Mouse (Mus musculus) stomach, embryonic 16.5 days (tissue): ENCODE data around the gene Met. TPM values are rescaled to one million over a fixed set of nuclear protein-coding genes. Genes with fewer than 3 reads are reported as not detected.

Experiments
- ATAC-seq: fragments of 200-750 bp; cut with Nextera tagmentation; 2 replicates; pipeline ENCODE4 v1.8.0; 2017; ENCODE audit warnings: moderate number of reproducible peaks, moderate TSS enrichment; ENCODE audit not compliant: insufficient read depth, low FRiP score
- H3K27ac ChIP-seq: fragments of 300-500 bp; sonication (generic); 2 replicates; pipeline ENCODE4 v1.5.1; 2014; ENCODE audit warnings: low read length
- H3K27me3 ChIP-seq: fragments of 300-500 bp; sonication (generic); 2 replicates; pipeline ENCODE4 v1.6.1; 2014; ENCODE audit warnings: low read length, control low read depth, mixed read lengths; ENCODE audit not compliant: control insufficient read depth, insufficient read depth
- H3K36me3 ChIP-seq: fragments of 300-500 bp; sonication (generic); 2 replicates; pipeline ENCODE4 v1.6.1; 2014; ENCODE audit warnings: low read length; ENCODE audit not compliant: control insufficient read depth, insufficient read depth
- H3K4me1 ChIP-seq: fragments of 300-500 bp; sonication (generic); 2 replicates; pipeline ENCODE4 v1.6.1; 2014; ENCODE audit warnings: low read length, control low read depth, mixed read lengths; ENCODE audit not compliant: control insufficient read depth, insufficient read depth
- H3K4me2 ChIP-seq: fragments of 300-500 bp; sonication (generic); 2 replicates; pipeline ENCODE4 v1.6.1; 2014; ENCODE audit warnings: low read depth, low read length, mixed read lengths
- H3K4me3 ChIP-seq: fragments of 300-500 bp; sonication (generic); replicated peaks from 2 replicates; pipeline ENCODE4 v1.5.1; 2014; ENCODE audit warnings: mild to moderate bottlenecking, low read length
- H3K9ac ChIP-seq: fragments of 300-500 bp; sonication (generic); 2 replicates; pipeline ENCODE4 v1.6.1; 2014; ENCODE audit warnings: low read length
- H3K9me3 ChIP-seq: fragments of 300-500 bp; sonication (generic); replicated peaks from 2 replicates; pipeline ENCODE4 v1.6.1; 2016; ENCODE audit warnings: low read length, control low read depth; ENCODE audit not compliant: control insufficient read depth
- WGBS: fragments of 180-500 bp; shearing (Covaris S2); extraction: QIAGEN DNeasy Blood & Tissue Kit; methylation state at CpG from one replicate; pipeline ENCODE4 v1.1.7; 2014; 5-methylcytosine and 5-hydroxymethylcytosine counted together
- polyA plus RNA-seq: library from polyadenylated mRNA; unstranded; fragments of >200 nt; fragmentation: Nextera tagmentation; extraction: Ambion mirVana; gene quantifications from 2 replicates; pipeline ENCODE4 v1.2.1, GENCODE M21; 2015

Met gene
- 12.3 and 13.4 TPM in 2 replicates for polyA plus RNA-seq

- WGBS, result under 1% methylated on average over 68 of the region's 78 CpGs
- Histone ChIP-seq H3K36me3 (no peaks in the 10 kb centered on the region), H3K27ac (peak within 1 kb of the TSS; percentile 88), H3K9me3 (no peaks in the 10 kb centered on the region), H3K4me2 (peak within 1 kb of the TSS; percentile 86), H3K9ac (peak within 1 kb of the TSS; percentile 82), H3K27me3 (no peaks in the 10 kb centered on the region), H3K4me1 (0 out of 2 replicates have a peak, but pooled peaks cover 3% of the 10 kb centered on the region), H3K4me3 (peak within 1 kb of the TSS; percentile 69)
- ATAC-seq, result peak; percentile 93
Observed at GRCm38 (mm10) chr6:17463434-17464280, at the start of gene Met. TSS of gene Met (plus strand) at chr6:17463800.

- Histone ChIP-seq H3K4me1 (no peaks in the 10 kb centered on the region), H3K9me3 (no peaks in the 10 kb centered on the region), H3K27me3 (no peaks in the 10 kb centered on the region), H3K4me2 (no peak overlapping the region), H3K27ac (no peak overlapping the region), H3K4me3 (no peak overlapping the region), H3K36me3 (no peaks in the 10 kb centered on the region), H3K9ac (no peak overlapping the region)
- ATAC-seq, result no peak
- WGBS, result 74% methylated on average over 7 of the region's 7 CpGs
Observed at GRCm38 (mm10) chr6:17418226-17418625, 45.4 kb upstream of the Met start.

- Histone ChIP-seq H3K4me1 (no peaks in the 10 kb centered on the region), H3K27ac (no peak overlapping the region), H3K27me3 (no peaks in the 10 kb centered on the region), H3K9ac (no peak overlapping the region), H3K4me2 (no peak overlapping the region), H3K36me3 (no peaks in the 10 kb centered on the region), H3K4me3 (no peak overlapping the region), H3K9me3 (no peaks in the 10 kb centered on the region)
- WGBS, result 96% methylated on average over 1 of the region's 1 CpGs
- ATAC-seq, result no peak
Observed at GRCm38 (mm10) chr6:17422432-17422831, 41.2 kb upstream of the Met start.

- H3K27ac ChIP-seq, result no peak overlapping the region
Observed at GRCm38 (mm10) chr6:17429041-17429440, 34.6 kb upstream of the Met start.

GRCm38 (mm10) chr6:17429611-17430010 is 34.0 kb upstream of the Met start:
- H3K27ac ChIP-seq, result no peak overlapping the region
- 76% methylated on average over 3 of the region's 3 CpGs for WGBS
- no peaks in the 10 kb centered on the region for H3K36me3 ChIP-seq

More at GRCm38 (mm10) chr6:17429041-17429440, 34.6 kb upstream of the Met start:
- no peaks in the 10 kb centered on the region for H3K4me1 ChIP-seq
- H3K4me2 ChIP-seq, result no peak overlapping the region
- no peaks in the 10 kb centered on the region for H3K9me3 ChIP-seq
- 53% methylated on average over 3 of the region's 3 CpGs for WGBS
- no peak overlapping the region for H3K9ac ChIP-seq
- no peaks in the 10 kb centered on the region for H3K27me3 ChIP-seq
- no peaks in the 10 kb centered on the region for H3K36me3 ChIP-seq
- H3K4me3 ChIP-seq, result no peak overlapping the region
- no peak for ATAC-seq

GRCm38 (mm10) chr6:17443311-17443710 is 20.3 kb upstream of the Met start:
- WGBS, result 75% methylated on average over 4 of the region's 4 CpGs
- H3K4me1 ChIP-seq, result no peaks in the 10 kb centered on the region
- H3K4me2 ChIP-seq, result no peak overlapping the region
- H3K9me3 ChIP-seq, result no peaks in the 10 kb centered on the region
- H3K4me3 ChIP-seq, result no peak overlapping the region
- H3K9ac ChIP-seq, result no peak overlapping the region
- no peak for ATAC-seq
- H3K27me3 ChIP-seq, result no peaks in the 10 kb centered on the region
- no peak overlapping the region for H3K27ac ChIP-seq
- no peaks in the 10 kb centered on the region for H3K36me3 ChIP-seq

More at GRCm38 (mm10) chr6:17429611-17430010, 34.0 kb upstream of the Met start:
- H3K4me1 ChIP-seq, result no peaks in the 10 kb centered on the region
- H3K27me3 ChIP-seq, result no peaks in the 10 kb centered on the region
- ATAC-seq, result no peak
- H3K4me2 ChIP-seq, result no peak overlapping the region
- H3K4me3 ChIP-seq, result no peak overlapping the region
- H3K9me3 ChIP-seq, result no peaks in the 10 kb centered on the region
- H3K9ac ChIP-seq, result no peak overlapping the region

GRCm38 (mm10) chr6:17451305-17451704 is 12.3 kb upstream of the Met start:
- Histone ChIP-seq H3K27ac (no peak overlapping the region), H3K4me3 (no peak overlapping the region), H3K36me3 (no peaks in the 10 kb centered on the region), H3K9me3 (no peaks in the 10 kb centered on the region), H3K27me3 (no peaks in the 10 kb centered on the region), H3K9ac (no peak overlapping the region), H3K4me1 (no peaks in the 10 kb centered on the region), H3K4me2 (no peak overlapping the region)
- ATAC-seq, result no peak
- 34% methylated on average over 5 of the region's 5 CpGs for WGBS

- H3K4me3 ChIP-seq, result no peak overlapping the region
- WGBS, result 87% methylated on average over 1 of the region's 1 CpGs
- H3K9me3 ChIP-seq, result no peaks in the 10 kb centered on the region
- H3K27me3 ChIP-seq, result no peaks in the 10 kb centered on the region
- no peak overlapping the region for H3K9ac ChIP-seq
- H3K27ac ChIP-seq, result no peak overlapping the region
- H3K36me3 ChIP-seq, result no peaks in the 10 kb centered on the region
- ATAC-seq, result no peak
- no peak overlapping the region for H3K4me2 ChIP-seq
- no peaks in the 10 kb centered on the region for H3K4me1 ChIP-seq
Observed at GRCm38 (mm10) chr6:17455116-17455515, 8.5 kb upstream of the Met start.

- H3K27ac ChIP-seq, result no peak overlapping the region
- H3K36me3 ChIP-seq, result no peaks in the 10 kb centered on the region
- H3K9me3 ChIP-seq, result no peaks in the 10 kb centered on the region
- no peak overlapping the region for H3K4me2 ChIP-seq
- no peak overlapping the region for H3K9ac ChIP-seq
- no peak overlapping the region for H3K4me3 ChIP-seq
- no peaks in the 10 kb centered on the region for H3K4me1 ChIP-seq
- no peak for ATAC-seq
- no peaks in the 10 kb centered on the region for H3K27me3 ChIP-seq
- 66% methylated on average over 6 of the region's 6 CpGs for WGBS
Observed at GRCm38 (mm10) chr6:17459561-17459960, 4.0 kb upstream of the Met start.
